Mouse (Mus musculus): Measurements from ENCODE around the gene Sp6. TPM values are rescaled to one million over a fixed set of nuclear protein-coding genes. Genes with fewer than 3 reads are reported as not detected.

Sp6 gene
- polyA plus RNA-seq, 1 experiment from 2014 or later = 1.6 TPM

DNA sequence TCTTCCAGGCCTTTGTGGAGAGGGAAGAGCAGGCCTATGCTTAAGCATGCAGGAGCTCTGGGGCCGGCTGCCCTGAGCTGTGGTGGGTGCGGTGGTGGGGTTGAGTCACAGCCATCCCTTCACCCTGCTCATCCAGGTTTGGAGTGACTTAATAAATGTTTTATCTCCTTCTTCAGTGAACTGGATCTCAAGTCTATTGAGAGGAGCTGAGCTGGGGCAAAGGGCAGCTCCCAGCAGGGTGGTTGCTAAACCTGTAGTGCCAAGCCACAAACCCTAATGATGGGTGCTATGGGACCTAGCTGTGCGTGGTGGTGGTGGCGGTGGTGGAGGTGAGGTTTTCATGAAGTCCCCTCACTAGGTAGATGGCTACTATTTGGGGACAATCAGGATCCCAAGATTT is 20.6 kb downstream of the Sp6 start:
- DNase-seq (ENCODE audit: low spot score) = no peak
- peaks cover 25% of the 10 kb centered on the region for H3K36me3 ChIP-seq
- no peak overlapping the region for H3K4me3 ChIP-seq
- H3K4me1 ChIP-seq (replicated peaks) = peaks cover 18% of the 10 kb centered on the region
- 87% methylated on average over 4 of the region's 4 CpGs for WGBS
- H3K9me3 ChIP-seq = no peaks in the 10 kb centered on the region
- H3K27ac ChIP-seq = no peak overlapping the region
- no peaks in the 10 kb centered on the region for H3K27me3 ChIP-seq (ENCODE audit: insufficient read depth, poor library complexity, severe bottlenecking)

DNA sequence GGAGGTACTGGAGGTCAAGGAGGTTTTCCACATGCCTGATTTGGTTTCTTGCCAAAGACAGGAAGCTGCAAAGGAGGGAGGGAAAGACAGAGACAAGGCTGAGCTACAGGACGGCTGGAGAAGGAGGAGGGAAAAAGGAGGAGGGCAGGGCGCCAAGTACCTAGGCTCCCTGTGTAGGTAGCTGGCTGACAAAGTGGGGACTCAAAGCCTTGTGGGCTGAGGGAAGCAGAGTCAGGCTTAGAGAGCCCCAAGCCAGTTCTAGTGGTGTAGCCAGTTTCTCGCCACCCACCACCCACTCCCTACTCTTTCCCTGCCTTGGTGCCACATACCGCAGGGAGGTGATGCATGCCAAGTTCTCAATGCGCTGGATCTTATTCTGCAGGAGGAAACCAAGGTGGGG is 22.9 kb downstream of the Sp6 start:
- DNase-seq (ENCODE audit: low spot score) = no peak
- peaks cover 5% of the 10 kb centered on the region; the same call in 1 of the 2 replicates for H3K4me1 ChIP-seq (replicated peaks)
- H3K36me3 ChIP-seq = peaks cover 25% of the 10 kb centered on the region
- H3K27ac ChIP-seq = no peak overlapping the region
- no peak overlapping the region for H3K4me3 ChIP-seq
- H3K27me3 ChIP-seq (ENCODE audit: insufficient read depth, poor library complexity, severe bottlenecking) = no peaks in the 10 kb centered on the region
- 80% methylated on average over 5 of the region's 5 CpGs for WGBS
- H3K9me3 ChIP-seq = no peaks in the 10 kb centered on the region

DNA sequence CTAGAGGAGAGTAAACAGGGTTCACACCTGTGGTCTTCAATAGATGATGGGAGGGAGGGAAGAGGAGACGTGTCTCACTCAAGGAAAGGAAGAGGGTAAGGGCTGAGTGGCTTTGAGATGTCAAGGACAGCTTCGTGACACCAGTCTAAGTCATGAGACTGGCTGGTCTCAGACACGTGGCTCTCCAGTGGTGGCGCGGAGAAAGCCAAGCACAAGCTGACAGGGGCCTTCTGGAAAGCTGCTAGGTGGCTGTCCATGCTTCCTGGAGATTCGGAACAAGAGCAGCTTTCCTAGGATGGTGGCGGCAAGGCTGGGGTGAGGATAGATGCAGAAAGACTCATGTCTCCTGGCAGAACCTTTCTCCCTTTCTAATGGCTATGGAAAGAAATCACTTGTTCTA is 25.7 kb downstream of the Sp6 start:
- Histone ChIP-seq H3K27me3 (ENCODE audit: insufficient read depth, poor library complexity, severe bottlenecking) (no peaks in the 10 kb centered on the region), H3K27ac (no peak overlapping the region), H3K9me3 (no peaks in the 10 kb centered on the region), H3K4me3 (no peak overlapping the region), H3K4me1 (replicated peaks) (peaks cover 16% of the 10 kb centered on the region), H3K36me3 (peaks cover 15% of the 10 kb centered on the region)
- DNase-seq (ENCODE audit: low spot score) = no peak
- WGBS = 64% methylated on average over 7 of the region's 7 CpGs

GRCm38 (mm10) chr11:97040301-97041021 is 27.3 kb downstream of the Sp6 start:
- peak overlapping the region; percentile 87 for H3K4me3 ChIP-seq
- no peaks in the 10 kb centered on the region for H3K27me3 ChIP-seq (ENCODE audit: insufficient read depth, poor library complexity, severe bottlenecking)
- 53% methylated on average over 12 of the region's 12 CpGs for WGBS
- H3K36me3 ChIP-seq = peaks cover 25% of the 10 kb centered on the region
- H3K9me3 ChIP-seq = no peaks in the 10 kb centered on the region
- H3K4me1 ChIP-seq (replicated peaks) = peaks cover 16% of the 10 kb centered on the region
- H3K27ac ChIP-seq = peak overlapping the region; percentile 92; the same call in 1 of the 2 replicates
- DNase-seq (ENCODE audit: low spot score) = no peak

GRCm38 (mm10) chr11:97041022-97041899 is 28.1 kb downstream of the Sp6 start, which contains the start of the genes Lrrc46 and Mrpl10:
Gene Lrrc46, minus strand, starts transcription at chr11:97041407.
Gene Mrpl10, plus strand, starts transcription at chr11:97041560.
- peak; percentile 93 for DNase-seq (ENCODE audit: low spot score)
- peak within 1 kb of the TSS; percentile 92 for H3K27ac ChIP-seq
- peaks cover 16% of the 10 kb centered on the region for H3K4me1 ChIP-seq (replicated peaks)
- H3K9me3 ChIP-seq = peaks cover 2% of the 10 kb centered on the region; the same call in 1 of the 2 replicates
- H3K36me3 ChIP-seq = peaks cover 32% of the 10 kb centered on the region
- H3K4me3 ChIP-seq = peak within 1 kb of the TSS; percentile 87
- no peaks in the 10 kb centered on the region for H3K27me3 ChIP-seq (ENCODE audit: insufficient read depth, poor library complexity, severe bottlenecking)
- under 1% methylated on average over 48 of the region's 48 CpGs for WGBS

GRCm38 (mm10) chr11:97044902-97045301 is 31.7 kb downstream of the Sp6 start:
- Histone ChIP-seq H3K27me3 (ENCODE audit: insufficient read depth, poor library complexity, severe bottlenecking) (no peaks in the 10 kb centered on the region), H3K36me3 (peaks cover 58% of the 10 kb centered on the region), H3K27ac (no peak overlapping the region), H3K4me3 (no peak overlapping the region), H3K4me1 (replicated peaks) (peaks cover 20% of the 10 kb centered on the region), H3K9me3 (peaks cover 2% of the 10 kb centered on the region; the same call in 1 of the 2 replicates)
- DNase-seq (ENCODE audit: low spot score) = no peak
- WGBS = 95% methylated on average over 8 of the region's 8 CpGs

- Histone ChIP-seq H3K9me3 (peaks cover 2% of the 10 kb centered on the region; the same call in 1 of the 2 replicates), H3K4me1 (replicated peaks) (peaks cover 26% of the 10 kb centered on the region), H3K27ac (no peak overlapping the region), H3K27me3 (ENCODE audit: insufficient read depth, poor library complexity, severe bottlenecking) (no peaks in the 10 kb centered on the region), H3K4me3 (no peak overlapping the region), H3K36me3 (peaks cover 58% of the 10 kb centered on the region)
- WGBS = 81% methylated on average over 7 of the region's 7 CpGs
- no peak for DNase-seq (ENCODE audit: low spot score)
Measured at GRCm38 (mm10) chr11:97045861-97046260, 32.7 kb downstream of the Sp6 start.

- WGBS = 86% methylated on average over 8 of the region's 8 CpGs
- Histone ChIP-seq H3K4me1 (replicated peaks) (peaks cover 31% of the 10 kb centered on the region), H3K4me3 (no peak overlapping the region), H3K27ac (no peak overlapping the region), H3K36me3 (peaks cover 65% of the 10 kb centered on the region), H3K27me3 (ENCODE audit: insufficient read depth, poor library complexity, severe bottlenecking) (no peaks in the 10 kb centered on the region), H3K9me3 (peaks cover 2% of the 10 kb centered on the region; the same call in 1 of the 2 replicates)
- no peak for DNase-seq (ENCODE audit: low spot score)
Measured at GRCm38 (mm10) chr11:97048090-97048650, 35.0 kb downstream of the Sp6 start.

DNA sequence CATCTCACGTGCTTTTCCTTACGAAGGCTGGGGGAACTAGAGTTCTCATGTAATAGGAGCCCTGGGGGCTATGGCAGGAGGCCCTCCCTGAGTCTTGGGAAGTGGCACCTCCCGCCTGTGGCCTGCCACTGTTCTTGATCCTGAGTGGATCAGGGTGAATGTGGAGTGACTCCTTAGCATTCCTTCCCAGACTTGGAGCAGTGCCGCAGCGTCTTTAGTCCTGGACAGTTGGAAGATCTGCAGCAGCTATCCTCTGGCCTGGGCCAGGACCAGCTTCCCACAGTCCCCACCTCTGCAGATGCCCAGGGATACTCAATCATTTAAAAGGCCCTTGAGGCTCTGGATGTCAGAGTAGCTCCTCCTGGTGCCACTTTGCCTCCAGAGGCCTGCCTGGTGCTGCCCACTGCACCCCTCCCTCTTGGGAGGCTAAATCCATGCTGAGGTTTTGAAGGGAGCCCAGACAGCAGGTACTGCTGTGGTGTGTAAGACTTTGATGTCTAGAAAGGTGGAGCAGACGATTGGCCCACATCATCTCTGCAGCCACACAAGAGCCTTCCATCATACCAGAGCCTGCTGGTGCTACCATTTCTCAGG is 36.4 kb downstream of the Sp6 start:
- Histone ChIP-seq H3K27ac (no peak overlapping the region), H3K4me1 (replicated peaks) (peaks cover 31% of the 10 kb centered on the region), H3K27me3 (ENCODE audit: insufficient read depth, poor library complexity, severe bottlenecking) (no peaks in the 10 kb centered on the region), H3K9me3 (peaks cover 2% of the 10 kb centered on the region; the same call in 1 of the 2 replicates), H3K36me3 (peaks cover 65% of the 10 kb centered on the region), H3K4me3 (no peak overlapping the region)
- no peak for DNase-seq (ENCODE audit: low spot score)
- 74% methylated on average over 6 of the region's 6 CpGs for WGBS

DNA sequence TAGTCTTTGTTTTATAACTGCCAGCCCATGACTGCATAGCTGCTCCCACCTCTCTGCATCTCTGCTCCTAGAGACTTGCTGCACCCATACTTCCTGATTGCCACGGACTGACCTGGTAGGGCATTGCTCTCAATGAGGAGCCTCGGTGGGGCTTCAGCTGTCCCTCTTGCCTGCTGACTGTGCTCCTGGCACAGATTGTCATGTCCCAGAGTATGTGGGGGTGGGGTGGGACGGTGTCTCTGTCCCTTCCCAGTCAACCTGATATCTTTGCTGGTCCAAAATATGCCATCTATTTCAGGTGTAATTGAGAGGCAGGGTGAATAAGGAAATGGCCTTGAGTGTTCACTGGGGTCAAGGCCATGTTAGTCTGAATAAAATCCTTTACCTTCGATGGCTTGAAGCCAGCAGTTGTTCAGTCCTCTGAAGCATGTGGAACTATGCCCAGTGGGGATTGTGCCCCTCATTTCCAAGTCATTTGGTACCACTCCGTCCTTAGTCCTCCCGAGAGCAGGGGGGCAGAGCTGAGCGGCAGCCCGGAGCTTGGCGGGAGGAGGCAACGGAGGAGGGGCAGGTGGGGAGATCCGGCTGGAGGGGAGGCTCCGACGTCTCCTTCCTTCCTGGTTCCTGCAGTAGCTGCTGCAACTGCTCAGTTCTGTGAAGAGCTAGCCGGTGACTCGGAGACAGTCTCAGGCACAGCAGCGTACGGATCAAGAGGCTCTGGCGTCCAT is 37.2 kb downstream of the Sp6 start, which contains the start of gene Osbpl7:
Gene Osbpl7, plus strand, starts transcription at position 413 of the 728 bp plus-strand sequence.
- peak within 1 kb of the TSS; percentile 86 for H3K27ac ChIP-seq
- peaks cover 65% of the 10 kb centered on the region for H3K36me3 ChIP-seq
- H3K27me3 ChIP-seq (ENCODE audit: insufficient read depth, poor library complexity, severe bottlenecking) = no peaks in the 10 kb centered on the region
- peaks cover 31% of the 10 kb centered on the region for H3K4me1 ChIP-seq (replicated peaks)
- DNase-seq (ENCODE audit: low spot score) = peak; percentile 72
- WGBS = 8% methylated on average over 18 of the region's 18 CpGs
- H3K9me3 ChIP-seq = peaks cover 2% of the 10 kb centered on the region; the same call in 1 of the 2 replicates
- H3K4me3 ChIP-seq = peak within 1 kb of the TSS; percentile 77

DNA sequence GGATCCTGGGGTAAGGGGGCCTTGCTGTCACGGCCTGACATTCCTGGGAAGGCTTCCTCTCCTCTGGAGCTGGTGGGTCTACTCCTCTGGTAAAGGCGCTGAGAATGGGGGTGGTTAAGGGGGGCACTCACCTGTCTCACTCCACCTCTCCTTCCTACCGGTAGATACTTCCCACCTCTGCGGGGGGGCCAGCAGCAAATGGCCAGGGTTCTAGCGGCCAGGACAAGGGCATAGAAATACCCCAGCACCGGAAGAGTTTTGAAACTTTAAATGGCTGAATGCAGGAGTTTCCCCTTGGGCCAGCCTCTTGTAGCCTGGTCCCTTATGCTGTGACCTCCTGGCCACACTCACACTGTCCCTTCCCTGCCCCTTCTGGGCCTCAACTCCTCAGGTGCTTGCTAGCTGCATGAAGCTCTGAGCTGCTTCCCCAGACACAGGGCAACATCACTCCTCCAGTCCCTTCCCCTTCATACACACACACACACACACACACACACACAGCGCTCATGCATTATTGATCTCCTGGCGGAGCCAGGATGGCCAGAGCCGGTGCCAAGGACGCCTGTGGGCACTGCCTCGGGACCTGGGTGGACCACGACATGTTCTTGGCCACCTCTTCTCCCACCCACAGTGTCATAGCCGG is 37.9 kb downstream of the Sp6 start:
- Histone ChIP-seq H3K9me3 (no peaks in the 10 kb centered on the region), H3K4me1 (replicated peaks) (peaks cover 31% of the 10 kb centered on the region), H3K36me3 (peaks cover 65% of the 10 kb centered on the region), H3K27me3 (ENCODE audit: insufficient read depth, poor library complexity, severe bottlenecking) (no peaks in the 10 kb centered on the region), H3K27ac (peak overlapping the region; percentile 86), H3K4me3 (peak overlapping the region; percentile 77)
- no peak for DNase-seq (ENCODE audit: low spot score)
- WGBS = 33% methylated on average over 13 of the region's 13 CpGs
